Mouse (Mus musculus): ENCODE results near the gene Nup50. TPM values are rescaled to one million over a fixed set of nuclear protein-coding genes. Genes with fewer than 3 reads are reported as not detected.

Gene Nup50
- total and polyA plus RNA-seq, 3 experiments, result 19.8 to 88.6 (median 69.8) TPM

DNA sequence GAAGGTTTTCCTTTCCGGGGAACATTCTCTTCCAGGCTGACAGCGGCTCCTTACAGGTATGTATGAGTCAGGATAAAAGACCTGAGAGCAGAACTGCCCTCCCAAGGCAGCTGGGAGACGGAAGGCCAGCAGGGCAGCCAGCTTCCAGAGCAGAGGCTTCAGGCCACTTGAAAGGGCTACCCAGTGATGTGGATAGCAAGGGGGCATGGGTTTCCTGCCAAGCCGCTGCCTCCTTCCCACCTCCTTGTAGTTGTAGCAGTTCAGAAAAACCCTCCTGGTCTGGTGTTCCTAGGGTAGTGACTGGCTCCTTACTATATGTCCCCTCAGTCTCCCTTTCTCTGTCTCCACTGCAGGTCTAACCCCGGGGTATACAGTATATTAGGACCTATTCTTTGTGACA, 21.1 kb downstream of the Nup50 start:
- DNase-seq (ENCODE audit: low spot score), result no peak
- Histone ChIP-seq H3K4me1 (ENCODE audit: insufficient read depth, low read depth, low read length) (peaks cover 2% of the 10 kb centered on the region; the same call in 1 of the 2 replicates), H3K27me3 (ENCODE audit: insufficient read depth, low read length) (no peaks in the 10 kb centered on the region), H3K9me3 (replicated peaks) (no peaks in the 10 kb centered on the region), H3K36me3 (replicated peaks) (peaks cover 81% of the 10 kb centered on the region), H3K4me3 (ENCODE audit: low read depth, low read length) (no peak overlapping the region)
- TF ChIP-seq GATA1 (IDR thresholded peaks at IDR 0.05; ENCODE audit: borderline replicate concordance, low read length) (no peak), TAL1 (conservative IDR thresholded peaks at IDR 0.05; ENCODE audit: low read depth, low read length) (no peak), CTCF (IDR thresholded peaks at IDR 0.05; ENCODE audit: low read depth, low read length) (no peak), GATA2 (IDR thresholded peaks at IDR 0.05; ENCODE audit: borderline replicate concordance, low read depth, low read length) (no peak), POLR2AphosphoS5 (IDR thresholded peaks at IDR 0.05; ENCODE audit: insufficient replicate concordance, low read depth, low read length) (no peak)
- no peak for ATAC-seq (ENCODE audit: extremely low read depth, insufficient number of reproducible peaks, low FRiP score, poor library complexity, severe bottlenecking)

DNA sequence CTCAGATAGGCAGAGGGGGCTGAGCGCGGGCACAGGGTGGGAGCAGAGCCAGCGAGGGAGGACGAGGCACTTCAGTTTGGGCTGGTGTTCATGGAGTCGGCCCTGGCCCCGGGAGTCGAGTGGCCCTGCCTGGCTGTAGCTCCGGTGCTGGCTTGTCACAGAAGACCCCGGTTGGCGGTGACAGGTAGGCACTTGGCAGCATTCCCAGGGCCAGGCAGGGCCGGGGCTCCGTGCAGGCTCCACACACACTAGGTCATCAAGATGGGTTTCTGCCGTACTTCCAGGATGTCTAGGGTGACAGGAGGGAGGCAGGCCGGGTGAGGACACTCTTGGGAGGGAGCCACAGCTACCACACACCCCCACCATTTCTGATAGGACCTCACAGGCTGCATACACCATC, 25.8 kb downstream of the Nup50 start:
- no peaks in the 10 kb centered on the region for H3K9me3 ChIP-seq (replicated peaks)
- DNase-seq (ENCODE audit: low spot score), result no peak
- H3K36me3 ChIP-seq (replicated peaks), result peaks cover 85% of the 10 kb centered on the region
- H3K4me1 ChIP-seq (ENCODE audit: insufficient read depth, low read depth, low read length), result no peaks in the 10 kb centered on the region; the same call in 1 of the 2 replicates
- H3K27me3 ChIP-seq (ENCODE audit: insufficient read depth, low read length), result no peaks in the 10 kb centered on the region
- H3K4me3 ChIP-seq (ENCODE audit: low read depth, low read length), result no peak overlapping the region
- ATAC-seq (ENCODE audit: extremely low read depth, insufficient number of reproducible peaks, low FRiP score, poor library complexity, severe bottlenecking), result no peak
- TF ChIP-seq POLR2AphosphoS5 (IDR thresholded peaks at IDR 0.05; ENCODE audit: insufficient replicate concordance, low read depth, low read length) (no peak), GATA1 (IDR thresholded peaks at IDR 0.05; ENCODE audit: borderline replicate concordance, low read length) (no peak), TAL1 (conservative IDR thresholded peaks at IDR 0.05; ENCODE audit: low read depth, low read length) (no peak), CTCF (IDR thresholded peaks at IDR 0.05; ENCODE audit: low read depth, low read length) (no peak), GATA2 (IDR thresholded peaks at IDR 0.05; ENCODE audit: borderline replicate concordance, low read depth, low read length) (no peak)

DNA sequence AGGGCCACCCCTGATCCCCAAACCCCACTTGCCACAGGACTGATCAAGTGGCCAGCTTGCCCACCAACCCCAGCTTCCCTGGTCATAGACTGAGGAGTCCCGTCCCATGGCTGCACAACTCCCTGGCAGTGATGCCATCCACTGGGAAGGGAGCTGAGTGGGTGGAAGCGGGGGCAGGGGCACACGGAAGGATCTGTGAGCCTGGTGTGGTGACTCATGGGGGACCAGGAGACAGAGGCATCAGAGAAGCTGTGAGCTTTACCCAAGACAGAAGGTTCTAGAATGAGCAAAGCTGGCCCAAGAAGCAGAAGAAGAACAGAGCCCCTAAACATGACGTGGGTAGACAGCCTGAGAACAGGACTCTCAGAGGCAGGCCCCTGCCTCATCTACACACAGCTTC, 26.8 kb downstream of the Nup50 start:
- Histone ChIP-seq H3K36me3 (replicated peaks) (peaks cover 90% of the 10 kb centered on the region), H3K4me3 (ENCODE audit: low read depth, low read length) (no peak overlapping the region), H3K4me1 (ENCODE audit: insufficient read depth, low read depth, low read length) (no peaks in the 10 kb centered on the region; the same call in 1 of the 2 replicates), H3K27me3 (ENCODE audit: insufficient read depth, low read length) (no peaks in the 10 kb centered on the region), H3K9me3 (replicated peaks) (no peaks in the 10 kb centered on the region)
- TF ChIP-seq POLR2AphosphoS5 (IDR thresholded peaks at IDR 0.05; ENCODE audit: insufficient replicate concordance, low read depth, low read length), result no peak
- TF ChIP-seq CTCF (IDR thresholded peaks at IDR 0.05; ENCODE audit: low read depth, low read length), result no peak
- DNase-seq (ENCODE audit: low spot score), result no peak
- ATAC-seq (ENCODE audit: extremely low read depth, insufficient number of reproducible peaks, low FRiP score, poor library complexity, severe bottlenecking), result no peak

DNA sequence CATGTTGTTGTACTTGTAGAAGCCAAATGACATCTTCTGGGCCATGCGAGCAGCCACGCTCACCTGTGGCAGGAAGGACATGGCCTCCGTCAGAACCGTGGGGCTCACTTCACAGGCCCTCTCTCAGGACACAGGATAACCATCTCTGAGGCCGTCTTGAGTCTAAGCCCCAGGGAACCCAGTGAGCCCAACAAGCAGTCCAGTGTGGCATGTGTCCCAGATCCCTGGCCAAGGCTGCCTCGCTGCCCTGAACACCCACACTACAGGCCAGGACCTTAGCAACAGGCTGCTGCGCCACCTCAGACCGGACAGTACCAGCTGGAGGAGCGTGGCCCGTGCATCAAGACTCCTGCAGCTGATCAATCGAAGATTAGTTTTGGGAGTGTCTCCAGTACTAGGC, 30.0 kb downstream of the Nup50 start:
- H3K27me3 ChIP-seq (ENCODE audit: insufficient read depth, low read length), result no peaks in the 10 kb centered on the region
- DNase-seq (ENCODE audit: low spot score), result no peak
- no peak for ATAC-seq (ENCODE audit: extremely low read depth, insufficient number of reproducible peaks, low FRiP score, poor library complexity, severe bottlenecking)
- TF ChIP-seq GATA2 (IDR thresholded peaks at IDR 0.05; ENCODE audit: borderline replicate concordance, low read depth, low read length) (no peak), TAL1 (conservative IDR thresholded peaks at IDR 0.05; ENCODE audit: low read depth, low read length) (no peak)
- peaks cover 98% of the 10 kb centered on the region for H3K36me3 ChIP-seq (replicated peaks)
- H3K4me1 ChIP-seq (ENCODE audit: insufficient read depth, low read depth, low read length), result no peaks in the 10 kb centered on the region; the same call in 1 of the 2 replicates
- H3K9me3 ChIP-seq (replicated peaks), result no peaks in the 10 kb centered on the region
- H3K4me3 ChIP-seq (ENCODE audit: low read depth, low read length), result no peak overlapping the region

DNA sequence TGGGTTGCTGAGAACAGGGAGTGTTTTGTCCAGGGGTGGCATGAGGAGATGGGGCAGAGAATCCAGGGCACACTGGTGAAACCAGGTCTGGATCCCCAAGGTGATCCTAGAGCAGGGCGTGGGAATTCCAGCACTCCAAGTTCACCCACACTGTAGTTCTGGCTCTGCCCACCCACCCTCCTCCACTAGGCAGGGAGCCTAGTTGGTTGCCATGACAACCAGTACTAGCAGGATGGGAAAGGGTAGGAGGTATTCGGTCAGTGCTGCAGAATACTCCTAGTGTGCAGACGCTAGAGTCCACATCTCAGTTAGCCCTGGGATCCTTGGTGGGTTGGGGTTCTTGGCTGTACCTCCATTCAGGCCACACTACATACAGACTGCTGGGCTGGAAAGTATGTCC, 34.6 kb downstream of the Nup50 start:
- DNase-seq (ENCODE audit: low spot score) (no peak), ATAC-seq (ENCODE audit: extremely low read depth, insufficient number of reproducible peaks, low FRiP score, poor library complexity, severe bottlenecking) (no peak)
- Histone ChIP-seq H3K9me3 (replicated peaks) (no peaks in the 10 kb centered on the region), H3K4me1 (ENCODE audit: insufficient read depth, low read depth, low read length) (no peaks in the 10 kb centered on the region; the same call in 1 of the 2 replicates), H3K27me3 (ENCODE audit: insufficient read depth, low read length) (no peaks in the 10 kb centered on the region), H3K4me3 (ENCODE audit: low read depth, low read length) (no peak overlapping the region), H3K36me3 (replicated peaks) (peaks cover 83% of the 10 kb centered on the region)
- TF ChIP-seq CTCF (IDR thresholded peaks at IDR 0.05; ENCODE audit: low read depth, low read length), result no peak
- TF ChIP-seq GATA1 (IDR thresholded peaks at IDR 0.05; ENCODE audit: borderline replicate concordance, low read length), result no peak
- TF ChIP-seq POLR2AphosphoS5 (IDR thresholded peaks at IDR 0.05; ENCODE audit: insufficient replicate concordance, low read depth, low read length), result no peak
- no peak for TF ChIP-seq TAL1 (conservative IDR thresholded peaks at IDR 0.05; ENCODE audit: low read depth, low read length)
- TF ChIP-seq GATA2 (IDR thresholded peaks at IDR 0.05; ENCODE audit: borderline replicate concordance, low read depth, low read length), result no peak

DNA sequence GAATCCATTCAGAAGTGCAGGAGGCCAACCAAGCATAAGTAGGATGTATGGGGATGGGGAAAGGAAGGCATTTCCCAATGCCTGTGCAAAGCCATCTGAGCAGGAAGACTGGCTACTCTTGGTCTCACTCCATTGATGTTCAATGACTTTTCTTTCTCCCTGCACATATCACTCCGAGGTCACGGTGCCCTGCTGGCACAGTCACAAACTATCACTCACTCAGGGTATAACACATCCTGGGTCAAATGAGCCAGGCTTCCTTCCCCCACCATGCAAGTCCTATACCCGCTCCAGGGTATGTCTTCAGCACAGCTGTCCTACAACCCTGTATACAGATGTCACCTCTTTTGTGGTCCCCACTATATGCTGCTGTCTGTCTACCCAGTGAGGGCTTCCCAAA, 35.1 kb downstream of the Nup50 start:
- ATAC-seq (ENCODE audit: extremely low read depth, insufficient number of reproducible peaks, low FRiP score, poor library complexity, severe bottlenecking) (no peak), DNase-seq (ENCODE audit: low spot score) (no peak)
- H3K27me3 ChIP-seq (ENCODE audit: insufficient read depth, low read length), result no peaks in the 10 kb centered on the region
- no peaks in the 10 kb centered on the region for H3K4me1 ChIP-seq (ENCODE audit: insufficient read depth, low read depth, low read length)
- peaks cover 78% of the 10 kb centered on the region for H3K36me3 ChIP-seq (replicated peaks)
- no peak for TF ChIP-seq POLR2AphosphoS5 (IDR thresholded peaks at IDR 0.05; ENCODE audit: insufficient replicate concordance, low read depth, low read length)
- no peak overlapping the region for H3K4me3 ChIP-seq (ENCODE audit: low read depth, low read length)
- H3K9me3 ChIP-seq (replicated peaks), result no peaks in the 10 kb centered on the region

DNA sequence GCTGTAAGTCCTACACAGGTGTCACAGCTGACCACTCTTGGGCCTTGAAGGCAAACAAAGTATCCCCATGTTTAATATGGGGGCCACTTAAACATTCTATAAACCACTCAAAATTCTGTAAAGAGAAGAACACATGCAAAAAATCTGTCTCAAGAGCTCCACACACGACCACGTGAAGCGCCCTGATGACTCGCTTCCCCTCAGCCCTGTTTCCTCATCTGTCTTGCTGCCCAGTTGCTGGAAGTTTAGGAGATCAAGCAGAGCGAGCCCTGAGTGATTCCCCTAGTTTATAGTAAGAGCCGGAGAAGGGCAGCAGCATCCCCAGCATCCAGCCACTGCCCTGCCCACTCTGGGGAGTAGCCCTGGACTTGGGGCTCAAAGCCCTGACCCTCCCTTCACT, 36.7 kb downstream of the Nup50 start:
- Histone ChIP-seq H3K27me3 (ENCODE audit: insufficient read depth, low read length) (no peaks in the 10 kb centered on the region), H3K4me1 (ENCODE audit: insufficient read depth, low read depth, low read length) (no peaks in the 10 kb centered on the region), H3K36me3 (replicated peaks) (peaks cover 63% of the 10 kb centered on the region), H3K4me3 (ENCODE audit: low read depth, low read length) (no peak overlapping the region), H3K9me3 (replicated peaks) (no peaks in the 10 kb centered on the region)
- no peak for ATAC-seq (ENCODE audit: extremely low read depth, insufficient number of reproducible peaks, low FRiP score, poor library complexity, severe bottlenecking)
- no peak for DNase-seq (ENCODE audit: low spot score)
- TF ChIP-seq GATA1 (IDR thresholded peaks at IDR 0.05; ENCODE audit: borderline replicate concordance, low read length), result no peak
- no peak for TF ChIP-seq POLR2AphosphoS5 (IDR thresholded peaks at IDR 0.05; ENCODE audit: insufficient replicate concordance, low read depth, low read length)
- TF ChIP-seq GATA2 (IDR thresholded peaks at IDR 0.05; ENCODE audit: borderline replicate concordance, low read depth, low read length), result no peak
- no peak for TF ChIP-seq CTCF (IDR thresholded peaks at IDR 0.05; ENCODE audit: low read depth, low read length)
- TF ChIP-seq TAL1 (conservative IDR thresholded peaks at IDR 0.05; ENCODE audit: low read depth, low read length), result no peak

Data from G1E (cell line).